Mouse (Mus musculus) CH12.LX (cell line): ENCODE measurements at regions not wholly inside any gene's neighbourhood (a gene's known extent, or its start where the extent isn't known, plus 50 kb on each side); places are given as distances from the start of the nearest gene placed in this dataset.

ENCODE experiments used
- DNase-seq: peaks from one replicate; pipeline ENCODE4 v3.0.0-alpha.2; 2013; ENCODE audit errors: extremely low read depth
- H3K27ac ChIP-seq: 2 replicates; pipeline ENCODE4 v1.5.1; 2012; ENCODE audit warnings: low read depth, mild to moderate bottlenecking, control low read depth, moderate library complexity; ENCODE audit not compliant: insufficient read depth
- H3K27me3 ChIP-seq: replicated peaks from 2 replicates; pipeline ENCODE3; 2012; ENCODE audit warnings: inconsistent platforms
- H3K36me3 ChIP-seq, 2 experiments: replicated peaks in 1 of 2; 2 replicates each; pipeline versions ENCODE3 to v1.6.1; 2012; ENCODE audit warnings: inconsistent platforms in 1 of 2, low read length in 1 of 2, mild to moderate bottlenecking in 1 of 2, mixed read lengths in 1 of 2, moderate library complexity in 1 of 2; ENCODE audit not compliant: control insufficient read depth in 1 of 2, insufficient read depth in 1 of 2
- H3K4me1 ChIP-seq, 2 experiments: 2 replicates each; pipeline ENCODE4 v1.6.1; 2012; ENCODE audit warnings: inconsistent platforms in 1 of 2, moderate library complexity in 1 of 2; ENCODE audit not compliant: insufficient read depth in 2 of 2, control insufficient read depth in 1 of 2
- H3K4me2 ChIP-seq: 2 replicates; pipeline ENCODE4 v1.6.1; 2012; ENCODE audit warnings: low read depth, mild to moderate bottlenecking, control low read depth; ENCODE audit not compliant: poor library complexity, insufficient read depth, severe bottlenecking
- H3K4me3 ChIP-seq, 3 experiments: fragments of 150-350 bp in 1 of 3; sonication (generic) in 1 of 3; replicated peaks in 1 of 3; 2 replicates each; pipeline versions ENCODE3 to v1.5.1; 2011 to 2012; ENCODE audit warnings: low read depth in 2 of 3, low read length in 2 of 3, mild to moderate bottlenecking in 2 of 3, moderate library complexity in 2 of 3, control low read depth in 1 of 3, improper control_type of control experiment in 1 of 3, inconsistent platforms in 1 of 3, mixed read lengths in 1 of 3; ENCODE audit not compliant: poor library complexity in 1 of 3
- H3K79me2 ChIP-seq: replicated peaks from 2 replicates; pipeline ENCODE4 v1.6.1; 2012; ENCODE audit warnings: mild to moderate bottlenecking, moderate library complexity; ENCODE audit not compliant: control insufficient read depth, poor library complexity, insufficient read depth, severe bottlenecking; ENCODE audit errors: extremely low read depth
- H3K9ac ChIP-seq: 2 replicates; pipeline ENCODE4 v1.6.1; 2012; ENCODE audit warnings: low read depth, mild to moderate bottlenecking, control low read depth, moderate library complexity; ENCODE audit not compliant: insufficient read depth
- H3K9me3 ChIP-seq: replicated peaks from 2 replicates; pipeline ENCODE3; 2012; ENCODE audit warnings: low read length, inconsistent platforms, mixed read lengths
- CTCF ChIP-seq, 2 experiments: IDR thresholded peaks in 1 of 2; conservative IDR thresholded peaks in 1 of 2; 2 replicates each; pipeline ENCODE4 v1.5.1; 2011 to 2012; ENCODE audit warnings: low read depth in 2 of 2, low read length in 2 of 2, improper control_type of control experiment in 1 of 2, inconsistent platforms in 1 of 2, mild to moderate bottlenecking in 1 of 2, moderate library complexity in 1 of 2
- ELF1 ChIP-seq: IDR thresholded peaks from 2 replicates; pipeline ENCODE4 v1.6.1; 2014; ENCODE audit warnings: low read depth, mild to moderate bottlenecking, inconsistent platforms, low read length, improper control_type of control experiment
- IRF4 ChIP-seq: IDR thresholded peaks from 2 replicates; pipeline ENCODE4 v1.6.1; 2014; ENCODE audit warnings: low read depth, mild to moderate bottlenecking, inconsistent platforms, low read length, improper control_type of control experiment
- KAT2A ChIP-seq: IDR thresholded peaks from 2 replicates; pipeline ENCODE4 v1.6.1; 2012; ENCODE audit warnings: low read length, improper control_type of control experiment, inconsistent platforms; ENCODE audit not compliant: insufficient replicate concordance
- MAFK ChIP-seq: IDR thresholded peaks from 2 replicates; pipeline ENCODE4 v1.6.1; 2011; ENCODE audit warnings: low read length, improper control_type of control experiment; ENCODE audit not compliant: insufficient replicate concordance
- MAX ChIP-seq: IDR thresholded peaks from 2 replicates; pipeline ENCODE4 v1.6.1; 2011; ENCODE audit warnings: low read length, improper control_type of control experiment
- NRF1 ChIP-seq: IDR thresholded peaks from 2 replicates; pipeline ENCODE4 v1.6.1; 2014; ENCODE audit warnings: low read depth, mild to moderate bottlenecking, inconsistent platforms, low read length, improper control_type of control experiment, moderate library complexity
- SMC3 ChIP-seq: IDR thresholded peaks from 2 replicates; pipeline ENCODE4 v1.6.1; 2011; ENCODE audit warnings: low read depth, low read length, improper control_type of control experiment
- USF1 ChIP-seq: IDR thresholded peaks from 2 replicates; pipeline ENCODE4 v1.6.1; 2014; ENCODE audit warnings: low read depth, mild to moderate bottlenecking, inconsistent platforms, low read length, improper control_type of control experiment
- USF2 ChIP-seq: conservative IDR thresholded peaks from 2 replicates; pipeline ENCODE4 v1.6.1; 2011; ENCODE audit warnings: low read depth, low read length, improper control_type of control experiment
- ZC3H11A ChIP-seq: IDR thresholded peaks from 2 replicates; pipeline ENCODE4 v1.6.1; 2012; ENCODE audit warnings: low read depth, mild to moderate bottlenecking, inconsistent platforms, low read length, improper control_type of control experiment
- ZKSCAN1 ChIP-seq: IDR thresholded peaks from 2 replicates; pipeline ENCODE4 v1.6.1; 2012; ENCODE audit warnings: low read depth, inconsistent platforms, low read length, improper control_type of control experiment, borderline replicate concordance
- ZMIZ1 ChIP-seq: IDR thresholded peaks from 2 replicates; pipeline ENCODE4 v1.6.1; 2012; ENCODE audit warnings: low read depth, mild to moderate bottlenecking, inconsistent platforms, low read length, improper control_type of control experiment
- ZNF384 ChIP-seq: IDR thresholded peaks from 2 replicates; pipeline ENCODE4 v1.6.1; 2012; ENCODE audit warnings: low read depth, low read length, improper control_type of control experiment, inconsistent platforms
- dilution Hi-C: fragments of 300-500 bp; cut with MboI; formaldehyde crosslinking; loops from 2 replicates; pipeline ENCODE4 v1.14.3; 2020; ENCODE audit warnings: low sequenced_read_pairs; ENCODE audit not compliant: extremely low pct_unique_long_range_greater_than_20kb, extremely low pct_ligation_motif_present
- in situ Hi-C: fragments of 300-500 bp; cut with MboI; formaldehyde crosslinking; loops from 3 replicates; pipeline ENCODE4 v1.14.3; 2019; ENCODE audit warnings: low sequenced_read_pairs, low pct_ligation_motif_present, low pct_unique_long_range_greater_than_20kb, mixed read lengths

DNA sequence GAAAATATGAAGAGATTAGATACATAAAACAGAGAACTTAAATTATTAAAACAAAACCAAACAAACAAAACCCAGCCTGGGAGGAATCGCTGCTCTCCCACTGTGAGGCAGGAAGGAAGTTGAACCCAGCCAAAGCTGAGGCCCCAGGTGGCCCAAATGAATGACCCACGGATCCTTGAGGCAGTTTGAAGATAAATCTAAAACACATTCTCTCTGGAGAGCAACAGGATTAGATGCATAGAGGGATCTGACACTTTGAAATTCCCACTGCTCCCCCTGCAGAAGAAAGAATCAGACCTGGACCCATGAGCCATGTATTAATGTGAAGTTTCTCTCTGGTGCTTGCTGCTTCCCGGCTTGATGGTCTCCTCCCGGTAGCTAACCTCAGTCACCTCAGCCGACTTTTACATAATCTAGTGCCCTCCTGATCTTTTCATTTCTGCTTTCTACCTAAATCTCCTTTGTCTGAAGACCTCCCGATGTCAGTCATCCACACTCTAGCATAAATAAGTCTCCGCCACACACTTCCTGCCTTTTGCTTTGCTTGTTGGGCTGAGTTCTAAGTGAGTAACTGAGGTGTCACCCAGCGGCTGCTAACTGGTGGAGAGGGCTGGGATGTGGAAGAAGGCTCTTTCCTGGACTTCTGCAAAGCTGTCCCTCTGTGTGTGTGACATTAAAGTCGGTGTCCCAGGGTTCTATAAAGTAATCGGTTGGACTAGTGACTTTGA lies 74.6 kb downstream of the Skor1 start:
- Histone ChIP-seq H3K9ac (no peak overlapping the region), H3K27ac (no peak overlapping the region), H3K79me2 (no peaks in the 10 kb centered on the region), H3K4me2 (no peak overlapping the region), H3K36me3 (no peaks in the 10 kb centered on the region), H3K4me1 (peaks cover 0 to 14% of the 10 kb centered on the region in 2 experiments; a peak in 2 of 4 replicates), H3K9me3 (peaks cover 2% of the 10 kb centered on the region), H3K4me3 (no peak overlapping the region), H3K27me3 (no peaks in the 10 kb centered on the region)
- in situ Hi-C loops = no loop called here
- TF ChIP-seq MAFK (no peak), ZNF384 (no peak), IRF4 (no peak), ZC3H11A (no peak), ZMIZ1 (no peak), ZKSCAN1 (no peak), ELF1 (no peak), CTCF (conservative IDR thresholded peaks at IDR 0.05 in 1 of 2, IDR thresholded peaks at IDR 0.05 in 1 of 2; ENCODE audit: low read depth in 2 of 2, low read length in 2 of 2) (no peak), USF1 (no peak), MAX (no peak), USF2 (no peak), KAT2A (no peak), NRF1 (no peak)
- no peak for DNase-seq
- dilution Hi-C loops = no loop called here

DNA sequence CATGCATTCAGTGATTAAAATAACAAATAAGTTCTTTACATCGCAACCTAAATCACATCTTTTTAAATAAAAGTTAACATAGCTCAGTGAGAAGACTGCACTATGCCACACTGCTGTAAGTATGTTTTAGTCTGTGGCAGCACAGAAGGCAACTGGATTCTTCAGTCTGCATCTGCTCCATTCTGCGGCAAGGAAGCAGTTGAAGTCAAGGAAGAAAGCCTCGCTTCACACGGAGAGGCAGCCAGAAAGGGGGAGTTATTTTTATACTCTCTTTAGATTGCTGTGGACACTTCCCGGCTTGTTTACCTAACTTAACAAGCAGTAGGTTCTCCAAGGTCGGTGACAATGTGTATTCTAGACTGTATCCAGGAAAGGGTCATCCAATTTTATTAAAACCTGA lies 77.7 kb downstream of the Skor1 start:
- in situ Hi-C loops = no loop called here
- H3K36me3 ChIP-seq = no peaks in the 10 kb centered on the region
- H3K9ac ChIP-seq = no peak overlapping the region
- H3K4me2 ChIP-seq = no peak overlapping the region
- H3K4me3 ChIP-seq = no peak overlapping the region
- no peaks in the 10 kb centered on the region for H3K79me2 ChIP-seq
- TF ChIP-seq SMC3 = no peak
- TF ChIP-seq, all 38 proteins: peak for 0
- no peak overlapping the region for H3K27ac ChIP-seq
- peaks cover 0 to 14% of the 10 kb centered on the region in 2 experiments; a peak in 2 of 4 replicates for H3K4me1 ChIP-seq
- DNase-seq = no peak
- no peaks in the 10 kb centered on the region for H3K27me3 ChIP-seq
- dilution Hi-C loops = no loop called here
- no peaks in the 10 kb centered on the region for H3K9me3 ChIP-seq
